Mouse (Mus musculus): ENCODE results near the gene Col9a2.
"Not testable (repeated sequence)": the region's sequence is repeated elsewhere in the genome, so short reads cannot be mapped to it uniquely, and the experiment has no call there.

Gene Col9a2

GRCm38 (mm10) chr4:121042946-121043345 lies 3.8 kb downstream of the Col9a2 start:
- no peaks in the 10 kb centered on the region for H3K9me3 ChIP-seq (ENCODE audit: low read length)
- peaks cover 62% of the 10 kb centered on the region for H3K4me1 ChIP-seq (replicated peaks; ENCODE audit: low read depth, low read length)
- peak overlapping the region; percentile 39; the same call in 1 of the 2 replicates for H3K4me3 ChIP-seq (replicated peaks; ENCODE audit: low read length)
- H3K36me3 ChIP-seq (ENCODE audit: insufficient read depth, low read length) = peaks cover 17% of the 10 kb centered on the region
- peaks cover 28% of the 10 kb centered on the region for H3K27me3 ChIP-seq (ENCODE audit: insufficient read depth, low read length)
- TF ChIP-seq CTCF (conservative IDR thresholded peaks at IDR 0.05; ENCODE audit: low read length) = no peak
- TF ChIP-seq NANOG (IDR thresholded peaks at IDR 0.05; ENCODE audit: borderline replicate concordance, low read length) = no peak
- no peak for TF ChIP-seq POU5F1 (IDR thresholded peaks at IDR 0.05; ENCODE audit: borderline replicate concordance, low read length)

GRCm38 (mm10) chr4:121051863-121052262 lies 12.7 kb downstream of the Col9a2 start:
- TF ChIP-seq NANOG (IDR thresholded peaks at IDR 0.05; ENCODE audit: borderline replicate concordance, low read length) (no peak), CTCF (conservative IDR thresholded peaks at IDR 0.05; ENCODE audit: low read length) (no peak), POU5F1 (IDR thresholded peaks at IDR 0.05; ENCODE audit: borderline replicate concordance, low read length) (no peak)
- peaks cover 28% of the 10 kb centered on the region for H3K4me1 ChIP-seq (replicated peaks; ENCODE audit: low read depth, low read length)

GRCm38 (mm10) chr4:121052454-121053323 lies 13.5 kb downstream of the Col9a2 start:
- Histone ChIP-seq H3K27me3 (ENCODE audit: insufficient read depth, low read length) (peaks cover 19% of the 10 kb centered on the region), H3K36me3 (ENCODE audit: insufficient read depth, low read length) (peaks cover 40% of the 10 kb centered on the region), H3K9me3 (ENCODE audit: low read length) (no peaks in the 10 kb centered on the region), H3K4me3 (replicated peaks; ENCODE audit: low read length) (peak overlapping the region; percentile 62), H3K4me1 (replicated peaks; ENCODE audit: low read depth, low read length) (peaks cover 28% of the 10 kb centered on the region)
- no peak for TF ChIP-seq POU5F1 (IDR thresholded peaks at IDR 0.05; ENCODE audit: borderline replicate concordance, low read length)
- TF ChIP-seq NANOG (IDR thresholded peaks at IDR 0.05; ENCODE audit: borderline replicate concordance, low read length) = no peak
- no peak for TF ChIP-seq CTCF (conservative IDR thresholded peaks at IDR 0.05; ENCODE audit: low read length)

More at GRCm38 (mm10) chr4:121051863-121052262, 12.7 kb downstream of the Col9a2 start:
- H3K4me3 ChIP-seq (replicated peaks; ENCODE audit: low read length) = peak overlapping the region; percentile 62; the same call in 1 of the 2 replicates
- H3K9me3 ChIP-seq (ENCODE audit: low read length) = no peaks in the 10 kb centered on the region
- peaks cover 40% of the 10 kb centered on the region for H3K36me3 ChIP-seq (ENCODE audit: insufficient read depth, low read length)
- peaks cover 19% of the 10 kb centered on the region for H3K27me3 ChIP-seq (ENCODE audit: insufficient read depth, low read length)

- TF ChIP-seq CTCF (conservative IDR thresholded peaks at IDR 0.05; ENCODE audit: low read length) = peak; percentile 93
- no peak for TF ChIP-seq POU5F1 (IDR thresholded peaks at IDR 0.05; ENCODE audit: borderline replicate concordance, low read length)
- Histone ChIP-seq H3K9me3 (ENCODE audit: low read length) (no peaks in the 10 kb centered on the region), H3K36me3 (ENCODE audit: insufficient read depth, low read length) (peaks cover 46% of the 10 kb centered on the region), H3K27me3 (ENCODE audit: insufficient read depth, low read length) (peaks cover 19% of the 10 kb centered on the region), H3K4me3 (replicated peaks; ENCODE audit: low read length) (no peak overlapping the region), H3K4me1 (replicated peaks; ENCODE audit: low read depth, low read length) (peaks cover 28% of the 10 kb centered on the region)
These were observed 17.2 kb downstream of the Col9a2 start for GRCm38 (mm10) chr4:121056342-121056741.

GRCm38 (mm10) chr4:121057032-121057431 lies 17.8 kb downstream of the Col9a2 start:
- no peak overlapping the region for H3K4me3 ChIP-seq (replicated peaks; ENCODE audit: low read length)
- TF ChIP-seq POU5F1 (IDR thresholded peaks at IDR 0.05; ENCODE audit: borderline replicate concordance, low read length) (no peak), CTCF (conservative IDR thresholded peaks at IDR 0.05; ENCODE audit: low read length) (no peak), NANOG (IDR thresholded peaks at IDR 0.05; ENCODE audit: borderline replicate concordance, low read length) (no peak)
- H3K36me3 ChIP-seq (ENCODE audit: insufficient read depth, low read length) = peaks cover 46% of the 10 kb centered on the region
- H3K4me1 ChIP-seq (replicated peaks; ENCODE audit: low read depth, low read length) = peaks cover 22% of the 10 kb centered on the region
- peaks cover 13% of the 10 kb centered on the region for H3K27me3 ChIP-seq (ENCODE audit: insufficient read depth, low read length)
- H3K9me3 ChIP-seq (ENCODE audit: low read length) = no peaks in the 10 kb centered on the region

GRCm38 (mm10) chr4:121059218-121059617 lies 20.0 kb downstream of the Col9a2 start:
- H3K4me3 ChIP-seq (replicated peaks; ENCODE audit: low read length); H3K27me3 ChIP-seq (ENCODE audit: insufficient read depth, low read length); H3K9me3 ChIP-seq (ENCODE audit: low read length): not testable (repeated sequence)
- Histone ChIP-seq H3K4me1 (replicated peaks; ENCODE audit: low read depth, low read length) (peaks cover 11% of the 10 kb centered on the region), H3K36me3 (ENCODE audit: insufficient read depth, low read length) (peaks cover 55% of the 10 kb centered on the region)

- Histone ChIP-seq H3K4me1 (replicated peaks; ENCODE audit: low read depth, low read length) (peaks cover 7% of the 10 kb centered on the region; the same call in 1 of the 2 replicates), H3K9me3 (ENCODE audit: low read length) (no peaks in the 10 kb centered on the region), H3K36me3 (ENCODE audit: insufficient read depth, low read length) (peaks cover 66% of the 10 kb centered on the region), H3K4me3 (replicated peaks; ENCODE audit: low read length) (no peak overlapping the region), H3K27me3 (ENCODE audit: insufficient read depth, low read length) (no peaks in the 10 kb centered on the region)
- TF ChIP-seq NANOG (IDR thresholded peaks at IDR 0.05; ENCODE audit: borderline replicate concordance, low read length) (no peak), POU5F1 (IDR thresholded peaks at IDR 0.05; ENCODE audit: borderline replicate concordance, low read length) (no peak), CTCF (conservative IDR thresholded peaks at IDR 0.05; ENCODE audit: low read length) (no peak)
These were observed 26.2 kb downstream of the Col9a2 start for GRCm38 (mm10) chr4:121065336-121065735.

GRCm38 (mm10) chr4:121074250-121074649 lies 35.1 kb downstream of the Col9a2 start:
- Histone ChIP-seq H3K27me3 (ENCODE audit: insufficient read depth, low read length) (no peaks in the 10 kb centered on the region), H3K36me3 (ENCODE audit: insufficient read depth, low read length) (peaks cover 57% of the 10 kb centered on the region), H3K4me3 (replicated peaks; ENCODE audit: low read length) (no peak overlapping the region), H3K9me3 (ENCODE audit: low read length) (no peaks in the 10 kb centered on the region), H3K4me1 (replicated peaks; ENCODE audit: low read depth, low read length) (no peaks in the 10 kb centered on the region)
- TF ChIP-seq POU5F1 (IDR thresholded peaks at IDR 0.05; ENCODE audit: borderline replicate concordance, low read length) = no peak
- no peak for TF ChIP-seq NANOG (IDR thresholded peaks at IDR 0.05; ENCODE audit: borderline replicate concordance, low read length)
- no peak for TF ChIP-seq CTCF (conservative IDR thresholded peaks at IDR 0.05; ENCODE audit: low read length)

All from E14TG2a.4 (cell line).